Mouse (Mus musculus) erythroblast, embryonic 14.5 days (primary cell): Measurements from ENCODE around the gene Sptbn1.

Experiments used
- GATA1 ChIP-seq: IDR thresholded peaks from 2 replicates; pipeline ENCODE4 v1.6.1; 2012; ENCODE audit warnings: low read length, inconsistent platforms, mixed read lengths
- TAL1 ChIP-seq: IDR thresholded peaks from 3 replicates; pipeline ENCODE4 v1.6.1; 2012; ENCODE audit warnings: low read length, inconsistent platforms, mixed read lengths

GRCm38 (mm10) chr11:30211663-30212416 lies 56.1 kb downstream of the Sptbn1 start:
- TF ChIP-seq GATA1 (no peak), TAL1 (no peak)
